Mouse (Mus musculus) liver, embryonic 12.5 days (tissue): Measurements from ENCODE around the gene Zfp94. TPM values are rescaled to one million over a fixed set of nuclear protein-coding genes. Genes with fewer than 3 reads are reported as not detected.
A peak's percentile ranks its signal among the peaks of the same experiment; 100 is the strongest.
"Not testable (repeated sequence)": the region's sequence is repeated elsewhere in the genome, so short reads cannot be mapped to it uniquely, and the experiment has no call there.

ENCODE experiments used
- ATAC-seq: fragments of 200-750 bp; cut with Nextera tagmentation; 2 replicates; pipeline ENCODE4 v1.8.0; 2017; ENCODE audit warnings: moderate number of reproducible peaks, mild to moderate bottlenecking, moderate library complexity
- H3K27ac ChIP-seq: fragments of 300-500 bp; sonication (generic); 2 replicates; pipeline ENCODE4 v1.5.1; 2016; ENCODE audit warnings: mild to moderate bottlenecking
- H3K27me3 ChIP-seq: fragments of 300-500 bp; sonication (generic); replicated peaks from 2 replicates; pipeline ENCODE4 v1.6.1; 2016; ENCODE audit warnings: mild to moderate bottlenecking, moderate library complexity
- H3K36me3 ChIP-seq: fragments of 300-500 bp; sonication (generic); 2 replicates; pipeline ENCODE4 v1.6.1; 2016; ENCODE audit warnings: mild to moderate bottlenecking, moderate library complexity
- H3K4me1 ChIP-seq: fragments of 300-500 bp; sonication (generic); 2 replicates; pipeline ENCODE4 v1.6.1; 2016
- H3K4me2 ChIP-seq: fragments of 300-500 bp; sonication (generic); 2 replicates; pipeline ENCODE4 v1.6.1; 2016; ENCODE audit warnings: mild to moderate bottlenecking, moderate library complexity
- H3K4me3 ChIP-seq: fragments of 300-500 bp; sonication (generic); 2 replicates; pipeline ENCODE4 v1.5.1; 2016; ENCODE audit warnings: mild to moderate bottlenecking, moderate library complexity
- H3K9ac ChIP-seq: fragments of 300-500 bp; sonication (generic); 2 replicates; pipeline ENCODE4 v1.6.1; 2016; ENCODE audit warnings: mild to moderate bottlenecking, moderate library complexity
- H3K9me3 ChIP-seq: fragments of 300-500 bp; sonication (generic); replicated peaks from 2 replicates; pipeline ENCODE4 v1.6.1; 2016; ENCODE audit warnings: mild to moderate bottlenecking, moderate library complexity
- WGBS: fragments of 180-500 bp; shearing (Covaris S2); methylation state at CpG from one replicate; pipeline ENCODE4 v1.1.7; 2016; ENCODE audit not compliant: insufficient replicate concordance; 5-methylcytosine and 5-hydroxymethylcytosine counted together
- polyA plus RNA-seq: library from polyadenylated mRNA; unstranded; fragments of >200 nt; fragmentation: Nextera tagmentation; extraction: Ambion mirVana; gene quantifications from 2 replicates; pipeline ENCODE4 v1.2.1, GENCODE M21; 2016

Zfp94 gene
- polyA plus RNA-seq, 1 experiment from 2014 or later, result 3.6 TPM

GRCm38 (mm10) chr7:24290106-24290693, 26.3 kb downstream of the Zfp94 start:
- H3K27ac ChIP-seq, result no peak overlapping the region
- 82% methylated on average over 4 of the region's 4 CpGs for WGBS
- H3K27me3 ChIP-seq, result no peaks in the 10 kb centered on the region
- H3K9me3 ChIP-seq, result no peaks in the 10 kb centered on the region
- ATAC-seq, result no peak
- H3K4me3 ChIP-seq, result no peak overlapping the region
- H3K4me2 ChIP-seq, result no peak overlapping the region
- peaks cover 12% of the 10 kb centered on the region for H3K4me1 ChIP-seq
- H3K36me3 ChIP-seq, result peaks cover 56% of the 10 kb centered on the region
- H3K9ac ChIP-seq, result no peak overlapping the region

GRCm38 (mm10) chr7:24288512-24288911, 28.0 kb downstream of the Zfp94 start:
- ATAC-seq, result no peak

GRCm38 (mm10) chr7:24287670-24288069, 28.8 kb downstream of the Zfp94 start:
- no peak for ATAC-seq
- H3K9ac ChIP-seq, result no peak overlapping the region

More at GRCm38 (mm10) chr7:24288512-24288911, 28.0 kb downstream of the Zfp94 start:
- H3K27me3 ChIP-seq, result no peaks in the 10 kb centered on the region
- H3K36me3 ChIP-seq, result peaks cover 40% of the 10 kb centered on the region
- no peak overlapping the region for H3K4me2 ChIP-seq
- peaks cover 5% of the 10 kb centered on the region for H3K4me1 ChIP-seq
- H3K9ac ChIP-seq, result no peak overlapping the region
- H3K27ac ChIP-seq, result no peak overlapping the region
- H3K9me3 ChIP-seq, result no peaks in the 10 kb centered on the region
- no peak overlapping the region for H3K4me3 ChIP-seq
- 75% methylated on average over 6 of the region's 6 CpGs for WGBS

GRCm38 (mm10) chr7:24286916-24287315, 29.6 kb downstream of the Zfp94 start:
- H3K9me3 ChIP-seq, result no peaks in the 10 kb centered on the region
- H3K27me3 ChIP-seq, result 0 out of 2 replicates have a peak, but pooled peaks cover 3% of the 10 kb centered on the region
- 52% methylated on average over 4 of the region's 4 CpGs for WGBS
- H3K4me2 ChIP-seq, result no peak overlapping the region
- H3K4me1 ChIP-seq, result no peaks in the 10 kb centered on the region
- H3K36me3 ChIP-seq, result peaks cover 24% of the 10 kb centered on the region
- H3K27ac ChIP-seq, result no peak overlapping the region
- no peak overlapping the region for H3K9ac ChIP-seq
- H3K4me3 ChIP-seq, result no peak overlapping the region
- ATAC-seq, result no peak

More at GRCm38 (mm10) chr7:24287670-24288069, 28.8 kb downstream of the Zfp94 start:
- H3K9me3 ChIP-seq, result no peaks in the 10 kb centered on the region
- no peaks in the 10 kb centered on the region for H3K4me1 ChIP-seq
- H3K27ac ChIP-seq, result no peak overlapping the region
- WGBS, result 70% methylated on average over 5 of the region's 5 CpGs
- H3K4me2 ChIP-seq, result no peak overlapping the region
- peaks cover 32% of the 10 kb centered on the region for H3K36me3 ChIP-seq
- H3K4me3 ChIP-seq, result no peak overlapping the region
- 0 out of 2 replicates have a peak, but pooled peaks cover 3% of the 10 kb centered on the region for H3K27me3 ChIP-seq

- Histone ChIP-seq H3K4me1 (no peaks in the 10 kb centered on the region), H3K36me3 (peaks cover 16% of the 10 kb centered on the region), H3K4me3 (no peak overlapping the region), H3K9me3 (no peaks in the 10 kb centered on the region), H3K9ac (no peak overlapping the region), H3K27me3 (0 out of 2 replicates have a peak, but pooled peaks cover 3% of the 10 kb centered on the region), H3K4me2 (no peak overlapping the region), H3K27ac (no peak overlapping the region)
- ATAC-seq, result no peak
- WGBS, result 37% methylated on average over 4 of the region's 4 CpGs
These were observed 30.4 kb downstream of the Zfp94 start for GRCm38 (mm10) chr7:24286090-24286489.

- Histone ChIP-seq H3K4me3 (no peak overlapping the region), H3K9ac (no peak overlapping the region), H3K27ac (no peak overlapping the region), H3K36me3 (peaks cover 5% of the 10 kb centered on the region; the same call in 1 of the 2 replicates), H3K9me3 (no peaks in the 10 kb centered on the region), H3K4me1 (no peaks in the 10 kb centered on the region), H3K4me2 (no peak overlapping the region), H3K27me3 (0 out of 2 replicates have a peak, but pooled peaks cover 3% of the 10 kb centered on the region)
- 53% methylated on average over 4 of the region's 4 CpGs for WGBS
- ATAC-seq, result no peak
These were observed 35.7 kb downstream of the Zfp94 start for GRCm38 (mm10) chr7:24280858-24281145.

GRCm38 (mm10) chr7:24280031-24280857, 36.2 kb downstream of the Zfp94 start:
- no peak overlapping the region for H3K4me3 ChIP-seq
- peaks cover 9% of the 10 kb centered on the region for H3K36me3 ChIP-seq
- no peak overlapping the region for H3K9ac ChIP-seq
- no peaks in the 10 kb centered on the region for H3K9me3 ChIP-seq
- 0 out of 2 replicates have a peak, but pooled peaks cover 3% of the 10 kb centered on the region for H3K27me3 ChIP-seq
- 42% methylated on average over 10 of the region's 10 CpGs for WGBS
- no peak overlapping the region for H3K4me2 ChIP-seq
- ATAC-seq, result no peak
- H3K4me1 ChIP-seq, result no peaks in the 10 kb centered on the region
- H3K27ac ChIP-seq, result no peak overlapping the region

GRCm38 (mm10) chr7:24278771-24279170, 37.7 kb downstream of the Zfp94 start:
- 71% methylated on average over 3 of the region's 3 CpGs for WGBS
- H3K9ac ChIP-seq, H3K9me3 ChIP-seq: not testable (repeated sequence)

GRCm38 (mm10) chr7:24274456-24274855, 42.0 kb downstream of the Zfp94 start:
- H3K4me2 ChIP-seq, result no peak overlapping the region
- H3K4me3 ChIP-seq, result no peak overlapping the region
- H3K27ac ChIP-seq, result no peak overlapping the region
- peaks cover 28% of the 10 kb centered on the region for H3K36me3 ChIP-seq
- H3K4me1 ChIP-seq, result peaks cover 11% of the 10 kb centered on the region; the same call in 1 of the 2 replicates
- no peaks in the 10 kb centered on the region for H3K9me3 ChIP-seq
- WGBS, result 72% methylated on average over 4 of the region's 4 CpGs
- no peaks in the 10 kb centered on the region for H3K27me3 ChIP-seq
- no peak for ATAC-seq
- H3K9ac ChIP-seq, result no peak overlapping the region

More at GRCm38 (mm10) chr7:24278771-24279170, 37.7 kb downstream of the Zfp94 start:
- H3K27ac ChIP-seq, H3K4me1 ChIP-seq, H3K4me3 ChIP-seq, H3K27me3 ChIP-seq, ATAC-seq, H3K4me2 ChIP-seq: not testable (repeated sequence)
- peaks cover 24% of the 10 kb centered on the region for H3K36me3 ChIP-seq

- WGBS, result 84% methylated on average over 6 of the region's 6 CpGs
- Histone ChIP-seq H3K27ac (no peak overlapping the region), H3K27me3 (no peaks in the 10 kb centered on the region), H3K9me3 (no peaks in the 10 kb centered on the region), H3K4me3 (no peak overlapping the region), H3K4me1 (peaks cover 11% of the 10 kb centered on the region; the same call in 1 of the 2 replicates), H3K4me2 (0 out of 2 replicates have a peak overlapping the region, but pooled peaks have one; percentile 10), H3K36me3 (peaks cover 25% of the 10 kb centered on the region), H3K9ac (no peak overlapping the region)
- no peak for ATAC-seq
These were observed 45.3 kb downstream of the Zfp94 start for GRCm38 (mm10) chr7:24271191-24271590.

GRCm38 (mm10) chr7:24270288-24270672, 46.2 kb downstream of the Zfp94 start, which contains the start of gene Zfp93:
TSS of gene Zfp93 (plus strand) at chr7:24270420.
- H3K9me3 ChIP-seq, result no peaks in the 10 kb centered on the region
- peaks cover 19% of the 10 kb centered on the region for H3K36me3 ChIP-seq
- ATAC-seq, result peak; percentile 90
- peak within 1 kb of the TSS; percentile 65 for H3K4me3 ChIP-seq
- H3K27me3 ChIP-seq, result no peaks in the 10 kb centered on the region
- peak within 1 kb of the TSS; percentile 60; the same call in 1 of the 2 replicates for H3K27ac ChIP-seq
- H3K9ac ChIP-seq, result peak within 1 kb of the TSS; percentile 66
- H3K4me2 ChIP-seq, result peak within 1 kb of the TSS; percentile 79
- under 1% methylated on average over 12 of the region's 12 CpGs for WGBS
- H3K4me1 ChIP-seq, result peaks cover 11% of the 10 kb centered on the region; the same call in 1 of the 2 replicates
